Mouse (Mus musculus) urinary bladder, postnatal 10 days (tissue): ENCODE results near the gene Cflar.

ENCODE experiments used
- DNase-seq: peaks from one replicate; pipeline ENCODE4 v3.0.0; 2022; ENCODE audit warnings: low spot score

The Cflar gene

DNA sequence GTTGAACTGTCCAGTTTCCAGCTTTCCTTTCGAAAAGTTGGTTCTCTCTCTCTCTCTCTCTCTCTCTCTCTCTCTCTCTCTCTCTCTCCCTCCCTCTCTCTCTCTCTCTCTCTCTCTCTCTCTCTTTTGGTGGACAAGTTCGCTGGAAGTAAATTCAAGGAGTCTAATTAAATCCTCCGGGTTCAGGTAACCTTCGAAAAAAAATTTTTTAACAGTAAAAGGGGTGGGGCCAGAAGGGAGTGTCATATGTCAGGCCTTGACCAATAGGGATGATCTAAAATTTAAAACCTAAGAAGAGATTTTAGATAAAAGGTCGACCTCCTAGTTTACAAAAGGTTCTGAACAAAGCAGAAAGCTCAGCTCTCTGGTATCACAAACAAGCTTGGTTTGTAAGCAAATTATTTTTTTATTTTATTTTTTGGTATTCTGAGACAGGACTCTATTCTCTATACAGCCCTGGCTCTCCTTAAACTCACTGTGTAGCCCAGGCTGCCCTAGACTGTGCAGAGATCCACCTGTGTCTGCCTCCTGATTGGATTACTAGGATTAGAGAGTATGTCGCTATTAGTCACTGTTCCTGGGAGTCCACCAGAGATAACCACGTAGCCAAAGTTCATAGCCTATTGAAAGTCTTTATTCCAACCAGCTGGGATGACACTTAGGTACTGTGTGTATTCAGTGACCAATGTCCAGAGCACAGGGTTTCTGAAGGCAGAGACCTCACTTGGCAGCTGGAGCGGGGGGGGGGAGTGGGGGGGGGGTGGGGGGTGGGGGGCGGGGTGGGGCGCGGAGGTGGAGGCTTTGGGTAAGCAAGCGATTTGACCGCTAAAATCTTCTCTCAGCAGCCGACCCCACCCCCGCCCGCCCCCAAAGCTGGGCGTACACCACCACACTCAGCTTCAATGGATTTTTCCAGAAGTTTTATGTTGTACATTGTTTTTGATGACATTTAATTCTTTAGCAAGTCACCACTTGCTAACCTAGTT lies 1.1 kb downstream of the Cflar start:
- DNase-seq: no peak

DNA sequence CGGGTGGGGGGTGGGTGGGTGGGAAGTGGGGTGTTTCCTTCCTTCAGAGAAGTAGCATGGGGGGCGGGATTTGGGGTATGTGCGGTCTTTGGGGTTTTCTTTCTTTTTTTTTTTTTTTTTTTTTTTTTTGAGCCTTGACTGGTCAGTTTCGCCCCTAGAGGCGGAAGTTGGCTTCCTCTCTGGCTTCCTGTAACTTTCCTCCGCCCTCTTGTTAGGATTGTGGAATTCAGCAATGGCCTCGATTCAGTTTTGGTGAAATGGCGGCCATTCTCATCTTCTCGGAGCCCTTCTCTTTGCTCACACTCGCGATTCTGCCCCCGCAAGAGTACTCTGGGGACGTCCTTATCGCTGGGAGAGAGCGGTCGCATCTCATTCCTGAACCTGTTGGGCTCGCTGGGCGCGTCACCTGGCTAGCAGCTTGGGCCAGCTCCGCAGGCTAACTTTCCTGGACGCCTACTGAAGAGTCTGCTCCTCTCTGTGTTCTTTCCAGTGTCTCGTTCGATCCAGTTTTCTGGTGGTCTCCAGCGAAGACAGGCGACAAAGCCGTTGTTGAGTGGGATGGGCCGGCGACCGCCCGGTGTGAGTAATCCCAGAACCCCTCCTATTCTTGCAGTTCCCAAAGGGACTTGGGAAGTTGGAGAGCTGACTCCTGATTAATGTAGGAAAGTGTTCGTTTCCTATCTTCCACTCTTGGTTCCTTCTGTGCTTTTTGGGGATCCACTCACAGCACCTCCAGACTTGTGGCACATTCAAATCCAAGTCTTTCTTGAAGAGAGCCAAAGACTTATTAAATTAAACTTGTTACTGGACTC lies 2.0 kb downstream of the Cflar start:
- no peak for DNase-seq

DNA sequence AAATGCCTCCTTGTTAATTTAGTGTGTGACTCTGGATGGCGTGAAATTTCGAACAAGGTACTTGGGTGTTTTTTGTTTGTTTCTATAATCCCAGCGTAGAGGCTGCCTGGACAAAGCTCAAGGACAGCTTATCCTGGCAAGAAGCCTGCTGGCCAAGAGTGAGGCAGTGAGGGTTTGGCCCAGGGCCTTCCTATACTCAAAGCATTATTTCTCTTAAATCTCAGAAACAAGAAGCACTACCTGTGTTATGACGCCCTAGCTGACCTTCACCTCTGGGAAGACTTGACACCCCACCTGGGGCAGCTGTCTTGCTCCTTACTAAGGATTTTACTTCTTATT lies 2.6 kb downstream of the Cflar start:
- no peak for DNase-seq

DNA sequence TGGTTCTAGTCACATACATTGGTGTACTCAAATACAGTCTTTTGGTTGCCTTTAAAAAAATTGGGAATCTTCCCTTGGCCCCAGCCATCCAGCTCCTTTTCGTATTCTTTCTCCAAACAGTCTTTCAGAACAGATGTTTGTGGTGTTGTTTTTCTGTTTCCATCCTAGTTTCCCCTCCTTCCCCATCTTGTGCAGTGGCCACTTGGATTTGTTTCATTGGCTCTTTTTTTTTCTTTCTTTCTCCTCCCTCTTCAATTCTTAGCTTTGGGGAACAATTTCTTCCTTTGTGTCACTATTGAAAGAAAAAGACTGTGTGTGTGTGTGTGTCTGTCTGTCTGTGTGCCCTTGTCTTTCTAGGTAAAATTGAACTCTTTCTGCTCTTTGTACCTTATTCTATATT lies 3.1 kb downstream of the Cflar start:
- no peak for DNase-seq

DNA sequence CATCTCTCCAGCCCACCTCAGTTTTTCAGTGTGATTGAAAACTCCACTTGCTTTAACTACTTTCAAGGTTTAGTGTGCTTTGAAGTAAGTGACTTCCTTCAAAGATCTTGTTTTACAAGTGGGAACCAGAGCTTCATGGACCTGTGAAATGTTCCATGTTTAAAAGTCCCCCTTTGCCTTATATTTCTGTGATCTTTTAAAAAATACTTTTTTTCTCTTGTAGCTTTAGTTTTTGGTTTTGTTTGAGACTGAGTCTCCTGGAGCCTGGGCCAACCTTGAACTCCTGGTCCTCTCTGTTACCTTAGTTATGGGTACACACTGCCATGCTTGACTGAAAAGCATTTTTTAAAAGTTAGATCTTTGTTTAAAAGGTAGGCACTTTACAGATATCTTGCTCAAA lies 4.2 kb downstream of the Cflar start:
- DNase-seq: no peak

DNA sequence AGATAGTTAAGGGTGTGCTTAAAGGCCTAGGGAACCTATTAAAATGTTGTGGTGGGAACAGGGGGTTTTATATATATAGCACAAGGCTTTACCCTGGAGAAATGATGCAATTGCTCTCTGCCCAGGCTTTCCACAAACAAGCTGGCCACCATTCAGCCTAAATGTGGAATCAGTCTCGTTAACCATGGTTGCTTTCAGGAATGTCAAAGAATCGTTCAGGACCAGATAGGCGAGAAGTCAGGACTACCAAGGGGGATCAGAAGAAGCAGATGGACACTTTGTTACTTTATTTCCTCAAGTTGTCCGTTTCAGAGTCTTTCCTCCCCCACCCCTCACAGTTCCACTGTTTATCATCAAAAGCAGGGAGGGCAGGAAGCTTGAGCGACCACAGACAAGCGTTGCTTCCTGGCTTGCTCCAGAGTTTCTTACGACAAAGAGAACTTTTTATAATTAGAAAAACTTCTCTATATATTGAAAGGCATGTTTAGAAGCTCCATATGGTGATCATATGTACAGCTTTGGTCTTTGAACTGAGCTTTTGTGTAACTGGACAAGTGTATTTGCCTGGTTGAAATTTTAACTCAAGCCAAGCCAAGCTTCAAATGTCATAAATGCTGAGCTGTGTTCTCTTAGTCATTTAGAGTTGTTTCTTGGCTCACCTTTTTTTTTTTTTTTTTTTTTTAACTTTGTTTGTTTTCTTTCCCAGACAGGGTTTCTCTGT lies 5.0 kb downstream of the Cflar start:
- no peak for DNase-seq

DNA sequence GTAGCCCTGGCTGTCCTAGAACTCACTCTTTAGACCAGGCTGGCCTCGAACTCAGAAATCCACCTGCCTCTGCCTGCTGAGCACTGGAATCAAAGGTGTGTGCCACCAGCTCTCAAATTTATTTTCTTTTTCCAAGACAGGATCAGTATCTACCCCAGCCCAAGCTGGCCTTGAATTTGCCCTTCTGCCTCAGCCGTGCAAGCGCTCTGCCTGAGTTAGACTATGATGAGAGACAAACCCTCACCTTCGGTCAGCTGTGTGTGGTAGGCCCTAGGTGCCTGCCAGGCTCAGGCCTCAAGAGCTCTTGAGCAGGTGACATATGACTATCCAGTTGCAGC lies 5.5 kb downstream of the Cflar start:
- DNase-seq: no peak

DNA sequence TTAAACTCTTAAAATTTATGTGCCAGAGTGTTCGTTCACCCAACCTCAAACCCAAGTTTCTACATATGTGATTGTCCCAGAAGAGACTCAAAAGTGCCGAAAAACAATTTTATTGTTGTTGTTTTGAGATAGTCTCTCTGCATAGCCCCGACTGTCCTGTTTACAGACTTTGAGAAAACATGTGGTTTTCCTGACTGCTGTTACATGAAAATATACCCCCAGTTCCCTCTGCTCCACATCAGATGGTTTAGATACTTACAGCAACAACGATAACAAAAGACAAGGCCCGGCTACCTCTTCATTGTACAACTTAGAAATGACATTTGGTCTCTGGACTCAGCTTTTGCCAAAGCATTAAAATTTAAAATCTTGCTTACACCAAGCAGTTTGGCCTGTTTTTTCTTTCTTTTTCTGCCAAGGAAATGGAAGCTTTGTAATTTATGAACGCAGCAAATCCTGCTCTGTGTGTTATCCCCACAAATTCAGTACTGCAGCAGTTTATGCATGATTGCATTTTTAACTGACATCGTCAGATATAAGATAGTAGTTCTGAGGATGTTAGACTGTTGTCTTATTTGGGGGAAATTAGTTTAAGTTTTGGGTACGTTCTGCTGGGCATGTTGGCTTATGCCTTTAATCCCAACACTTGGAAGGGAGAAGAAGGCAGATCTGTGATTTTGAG lies 6.4 kb downstream of the Cflar start:
- no peak for DNase-seq

DNA sequence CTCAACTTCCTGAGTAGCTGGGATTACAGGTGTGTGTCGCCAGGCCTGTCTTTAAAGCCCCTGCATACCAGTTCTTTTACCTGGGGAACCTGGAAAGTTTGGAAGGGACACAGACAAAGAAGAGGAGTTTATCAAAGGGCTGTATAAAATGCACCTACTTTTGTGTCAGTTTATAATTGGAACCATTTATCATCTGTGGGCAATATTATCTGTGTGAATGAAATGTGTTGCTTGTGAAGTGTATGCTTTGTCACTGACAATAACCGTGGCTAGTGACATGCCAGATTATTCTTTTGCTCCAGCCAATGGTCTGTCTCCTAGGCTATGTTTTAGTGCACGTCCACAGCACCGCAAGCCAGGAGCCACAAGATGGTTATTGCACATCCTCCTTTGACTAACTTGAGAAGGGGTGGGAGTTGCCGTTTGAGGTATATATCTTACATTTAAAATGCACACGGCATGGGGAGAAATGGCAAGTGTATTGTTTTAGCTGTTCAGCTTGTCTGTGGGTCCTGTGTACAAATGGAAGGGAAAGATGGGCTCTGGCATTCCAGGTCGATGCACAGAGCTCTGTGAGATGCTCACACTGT lies 8.1 kb downstream of the Cflar start:
- no peak for DNase-seq

DNA sequence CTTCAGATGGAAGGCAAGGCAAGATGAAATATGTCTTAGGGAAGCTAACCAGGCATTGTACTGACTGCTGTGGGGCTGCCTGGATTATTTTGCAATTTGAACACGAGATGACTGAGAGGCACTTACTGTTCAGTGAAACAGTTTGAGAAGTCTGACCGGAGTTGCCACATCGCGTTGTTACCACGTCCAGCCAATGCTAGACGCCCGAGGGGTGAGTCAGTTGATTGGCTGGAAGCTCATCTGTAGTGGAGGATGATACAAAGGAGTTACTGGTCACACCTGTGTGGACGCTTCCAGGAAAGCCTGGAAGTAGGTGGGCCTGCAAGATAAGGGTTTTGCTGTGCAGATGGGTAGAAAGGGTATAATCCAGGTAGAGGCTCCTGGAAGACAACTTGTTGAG lies 8.8 kb downstream of the Cflar start:
- no peak for DNase-seq

DNA sequence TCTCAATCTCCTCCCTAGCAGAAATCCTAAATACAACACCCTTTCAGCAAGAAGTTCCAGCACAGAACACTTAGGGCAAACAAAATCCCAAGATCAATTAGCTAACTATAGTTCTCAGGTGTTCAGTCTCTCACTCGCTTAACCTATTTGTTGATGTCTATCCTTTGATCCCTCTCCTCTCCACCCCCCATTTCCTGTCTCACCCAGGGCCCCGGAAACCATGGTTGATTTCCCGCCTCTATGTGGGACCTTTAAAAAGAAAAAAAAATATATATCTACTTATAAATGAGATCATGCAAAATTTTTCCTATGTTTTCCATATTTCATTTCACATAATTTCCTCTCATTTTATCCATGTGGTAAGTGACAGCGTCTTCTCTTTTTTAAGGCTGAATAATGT lies 9.7 kb downstream of the Cflar start:
- no peak for DNase-seq

DNA sequence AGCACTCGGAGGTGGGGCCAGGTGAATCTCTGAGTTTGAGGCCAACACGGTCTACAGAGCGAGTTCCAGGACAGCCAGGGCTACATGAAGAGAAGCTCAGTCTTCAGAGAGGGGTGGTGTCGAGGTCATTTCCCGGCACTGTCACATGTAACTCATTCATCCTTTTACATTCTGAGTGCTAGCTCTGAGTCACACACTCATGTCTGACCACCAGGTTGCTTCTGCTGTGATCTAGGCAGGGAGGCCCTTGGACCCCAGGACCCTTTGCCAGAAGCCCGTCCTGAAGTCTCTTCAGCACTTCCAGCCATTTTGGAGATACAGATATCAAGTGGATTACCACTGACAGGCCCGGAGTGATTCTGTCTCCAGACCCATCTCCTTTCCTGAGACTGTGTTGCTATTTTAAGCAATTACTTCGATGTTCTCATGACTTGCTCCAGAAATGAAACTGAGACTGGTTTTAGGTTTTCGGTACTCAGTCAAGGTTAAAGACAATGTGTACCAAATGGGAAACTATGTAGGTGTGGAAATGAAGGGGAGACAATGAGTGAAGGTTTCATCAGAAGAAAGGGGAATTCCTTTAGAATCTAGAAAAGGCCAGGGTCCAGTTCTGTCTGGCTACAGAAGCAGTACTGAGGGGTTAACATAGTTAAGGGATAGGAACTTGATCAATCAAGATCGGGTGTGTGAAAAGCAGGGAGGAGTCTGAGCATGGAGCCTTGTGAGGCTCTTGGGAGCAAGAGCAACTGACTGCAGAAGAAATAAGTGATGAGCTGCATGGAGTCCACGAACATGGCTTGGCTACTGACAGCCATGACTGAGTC lies 11.0 kb downstream of the Cflar start:
- DNase-seq: no peak

DNA sequence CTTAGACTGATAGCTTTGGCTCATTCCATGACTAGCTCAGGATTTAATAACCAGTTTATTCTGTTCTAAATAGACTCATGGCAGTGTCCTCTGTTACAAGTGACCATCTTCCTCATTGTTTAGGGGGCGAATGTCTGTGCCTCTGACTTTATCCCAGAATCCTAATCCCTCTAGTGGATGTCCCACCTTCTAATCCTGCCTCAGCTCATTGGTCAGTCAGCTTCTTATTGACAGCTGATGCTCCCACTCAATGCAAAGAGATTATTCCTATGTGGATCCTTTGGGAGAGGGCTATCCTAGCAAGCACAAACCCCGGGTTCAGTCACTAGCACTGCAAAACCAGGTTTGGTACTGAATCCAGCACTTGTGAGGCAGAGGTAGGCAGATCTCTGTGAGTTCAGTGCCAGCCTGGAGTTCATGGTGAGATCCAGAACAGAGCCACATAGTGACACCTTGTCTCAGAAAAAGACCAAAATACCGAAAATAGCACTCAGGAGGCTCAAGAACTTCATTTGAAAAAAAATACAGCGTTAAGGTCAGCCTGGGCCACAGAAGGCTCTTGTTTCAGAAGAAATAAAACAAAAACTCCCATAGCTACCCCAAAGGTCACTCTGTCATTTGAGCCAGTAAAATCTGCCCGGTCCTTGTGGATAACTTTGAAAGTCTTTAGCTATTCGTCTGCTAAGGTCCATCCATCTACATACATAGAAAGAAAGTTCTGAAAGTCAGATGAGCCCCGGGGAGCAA lies 11.9 kb downstream of the Cflar start:
- DNase-seq: no peak

DNA sequence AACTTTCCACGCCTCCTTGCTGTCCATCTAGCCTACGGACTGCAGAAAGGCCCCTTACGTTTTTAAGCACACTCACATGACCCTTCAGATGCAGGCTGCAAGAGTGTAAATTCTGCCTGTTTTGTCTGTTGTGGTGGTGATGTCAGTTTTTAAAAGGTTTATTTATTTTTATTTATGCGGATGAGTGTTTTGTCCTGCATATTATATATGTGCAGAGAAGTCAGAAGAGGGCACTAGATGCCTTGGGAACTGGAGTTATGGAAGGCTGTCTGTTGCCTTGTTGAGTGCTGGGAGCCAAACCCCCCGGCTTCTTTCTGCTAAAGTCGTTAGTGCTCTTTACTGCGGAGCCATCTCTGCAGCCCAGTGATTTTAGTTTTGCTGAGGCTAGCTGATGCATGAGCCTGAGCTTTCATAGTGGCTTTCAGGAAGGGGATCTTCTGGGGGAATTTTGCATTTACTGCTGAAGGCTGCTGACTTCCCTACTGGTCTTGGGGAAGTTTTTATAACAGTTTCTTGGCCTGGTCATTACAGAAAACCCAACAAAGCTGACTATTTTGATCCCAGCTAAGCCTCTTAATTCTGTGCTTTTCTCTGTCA lies 12.6 kb downstream of the Cflar start:
- DNase-seq: no peak

DNA sequence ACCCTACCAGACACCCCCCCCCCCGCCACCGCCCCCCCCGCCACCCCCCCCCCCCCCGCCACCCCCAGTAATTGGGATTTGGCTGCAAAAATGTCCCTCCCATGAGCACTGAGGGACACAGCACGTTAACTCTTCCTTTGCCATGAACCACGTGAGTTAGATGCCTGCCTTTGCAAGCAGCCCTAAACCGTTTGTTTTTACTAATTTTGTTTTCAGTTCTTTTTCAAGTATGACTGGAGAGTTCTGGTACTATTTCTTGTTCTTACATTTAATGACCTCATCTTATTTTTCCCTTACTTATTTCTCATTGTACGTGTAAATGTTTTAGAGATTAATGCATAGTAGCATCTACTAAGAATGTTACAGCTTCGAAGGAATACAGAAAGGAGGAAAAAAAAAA lies 13.2 kb downstream of the Cflar start:
- DNase-seq: no peak

DNA sequence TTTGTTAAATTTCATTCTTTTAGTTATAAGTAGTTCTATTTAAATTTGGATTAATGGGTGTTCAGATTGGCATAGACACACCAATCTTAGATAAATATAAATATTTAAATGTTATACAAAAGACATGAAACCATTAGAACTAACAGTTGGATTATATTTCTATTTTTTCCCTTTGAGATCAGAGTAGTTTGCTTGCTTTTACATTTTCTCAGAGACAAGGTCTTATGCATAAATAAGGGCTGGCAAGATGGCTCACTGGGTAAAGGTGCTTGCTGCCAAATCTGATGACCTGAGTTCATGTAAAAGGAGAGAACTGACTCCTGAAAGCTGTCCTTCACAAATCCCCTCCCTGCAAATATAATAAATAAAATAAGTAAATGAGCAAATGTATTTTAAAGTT lies 13.8 kb downstream of the Cflar start:
- no peak for DNase-seq

DNA sequence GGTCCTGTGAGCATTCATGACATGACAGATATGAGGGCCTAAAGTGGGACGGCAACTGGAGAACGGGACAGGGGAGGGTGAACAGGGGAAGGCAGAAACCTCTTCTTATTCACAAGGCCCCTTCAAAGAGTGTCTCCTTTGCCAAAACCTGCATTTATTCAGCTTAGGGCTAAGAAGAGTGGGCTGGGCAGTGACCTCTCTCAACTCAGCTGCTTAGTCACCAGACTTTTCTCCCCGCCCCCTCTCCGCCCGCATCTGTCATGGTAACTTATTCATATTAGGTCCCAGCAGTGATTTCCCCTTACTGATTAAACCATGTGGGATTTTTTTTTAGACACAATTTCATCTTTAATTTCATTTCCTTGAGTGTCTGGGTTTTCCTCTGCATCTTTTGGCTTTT lies 14.5 kb downstream of the Cflar start:
- no peak for DNase-seq

DNA sequence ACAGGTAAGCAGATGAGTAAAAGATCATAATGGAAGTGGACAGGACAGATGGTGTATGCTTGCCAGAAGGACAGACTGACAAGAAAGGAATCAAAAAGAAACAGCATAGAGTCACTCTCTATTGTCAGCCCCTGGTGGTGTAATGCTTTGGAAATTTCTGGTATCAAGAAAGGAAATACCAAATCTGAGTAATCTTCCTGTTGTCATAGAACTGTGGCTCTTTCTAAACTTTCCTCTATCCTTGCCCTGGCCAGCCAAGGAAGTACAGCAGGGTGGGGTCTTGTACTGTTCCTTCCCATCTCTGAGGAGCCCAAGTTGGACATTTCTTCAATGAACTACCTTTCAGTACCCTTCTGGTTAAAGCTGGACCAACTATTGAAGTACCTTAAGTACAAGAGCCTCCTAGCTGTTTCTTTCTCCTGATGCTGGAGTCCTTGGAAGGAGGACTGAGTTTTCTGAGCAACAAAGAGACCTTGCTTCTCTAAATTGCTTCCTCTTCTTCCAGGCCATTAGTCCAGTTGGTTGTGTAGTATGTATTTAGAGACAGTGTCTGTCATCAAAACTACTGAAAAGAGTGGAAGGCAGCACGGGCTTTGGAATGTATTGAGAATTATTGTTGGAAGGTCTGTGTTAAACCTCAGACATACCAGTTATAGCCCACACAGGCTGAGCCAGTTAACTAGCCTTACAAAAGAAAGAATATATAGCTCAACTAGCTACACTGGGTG lies 15.9 kb downstream of the Cflar start:
- DNase-seq: no peak
